In the genomic region with DNA sequence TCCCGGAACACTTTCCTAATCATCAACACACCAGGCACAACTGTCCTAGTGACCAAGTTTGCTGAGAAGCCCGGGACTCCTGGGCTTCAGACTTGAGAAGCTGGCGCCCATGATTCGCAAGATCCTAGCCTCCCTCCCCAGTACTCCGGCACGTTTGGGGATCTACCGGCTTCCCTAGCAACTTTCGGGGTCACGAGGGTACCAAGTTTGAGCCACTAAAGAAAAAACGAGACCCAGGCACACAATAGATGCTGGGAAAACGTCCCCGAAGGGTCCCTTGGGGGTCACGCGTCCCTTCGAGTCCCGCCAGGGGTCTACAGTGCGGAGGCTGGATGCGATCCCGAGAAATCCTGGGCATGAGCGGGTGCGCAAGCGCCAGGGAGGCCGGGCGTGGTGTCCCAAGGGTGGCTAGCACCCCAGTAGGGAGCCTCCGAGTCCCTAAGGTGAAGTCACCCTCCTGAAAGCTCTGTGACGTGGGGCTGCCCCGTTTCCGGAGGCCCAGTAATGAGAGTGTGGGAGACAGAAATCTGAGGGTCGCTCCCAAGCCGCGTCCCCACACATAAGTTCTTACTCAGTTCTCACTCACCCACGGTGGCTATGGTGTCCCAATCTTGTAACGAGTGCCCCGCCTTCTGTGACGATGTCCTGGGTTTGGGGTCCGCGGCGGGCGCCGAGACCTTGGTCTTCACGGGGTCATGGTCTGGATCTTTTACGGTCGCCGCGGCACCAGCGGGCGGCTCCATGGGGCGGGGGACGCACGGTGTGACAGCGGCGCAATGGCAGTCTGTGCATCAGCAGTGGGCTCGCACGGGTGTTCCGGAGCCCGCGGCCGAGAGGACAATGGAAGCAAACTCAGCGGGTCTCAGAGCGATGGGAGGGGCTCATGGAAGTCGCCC, we compare ENCODE assay signal across 8 mouse cellular contexts. TPM values are rescaled to one million over a fixed set of nuclear protein-coding genes. Genes with fewer than 3 reads are reported as not detected.
DNase-seq lines count a peak whose midpoint lies in the region; ATAC-seq and TF ChIP-seq lines count a peak whose summit lies in the region.

No protein-coding gene starts in this region.

- TF ChIP-seq POLR2A in bone marrow macrophage, adult 2 months (IDR thresholded peaks at IDR 0.05; ENCODE audit: borderline replicate concordance, low read depth, low read length): no peak

- H3K4me1 ChIP-seq in bone marrow macrophage, adult 2 months (ENCODE audit: control insufficient read depth, insufficient read depth, low read length): peaks cover 43% of the 10 kb centered on the region
- H3K4me1 ChIP-seq in forebrain, embryonic 14.5 days (ENCODE audit: control insufficient read depth, insufficient read depth, low read length): no peaks in the 10 kb centered on the region
- no peaks in the 10 kb centered on the region for H3K4me1 ChIP-seq in hindbrain, postnatal 0 days (ENCODE audit: insufficient read depth, low read length)
- no peaks in the 10 kb centered on the region for H3K4me1 ChIP-seq in liver, embryonic 16.5 days (ENCODE audit: control insufficient read depth, low read depth, low read length)
- H3K4me1 ChIP-seq in neural tube, embryonic 12.5 days: peaks cover 6% of the 10 kb centered on the region; the same call in 1 of the 2 replicates

- peak; percentile 64 for ATAC-seq in cerebellum, adult (ENCODE audit: insufficient number of reproducible peaks, low FRiP score, low TSS enrichment)
- peak; percentile 79 for ATAC-seq in forebrain, embryonic 14.5 days
- ATAC-seq in hindbrain, postnatal 0 days: peak; percentile 78
- ATAC-seq in liver, embryonic 16.5 days (ENCODE audit: low read depth): peak; percentile 44
- peak; percentile 75 for ATAC-seq in neural tube, embryonic 12.5 days (ENCODE audit: low FRiP score, low read depth)

- H3K9ac ChIP-seq in forebrain, embryonic 14.5 days (ENCODE audit: low read length): peak overlapping the region; percentile 66
- peak overlapping the region; percentile 57 for H3K9ac ChIP-seq in hindbrain, postnatal 0 days (replicated peaks; ENCODE audit: low read length)
- H3K9ac ChIP-seq in liver, embryonic 16.5 days (ENCODE audit: low read depth, low read length): peak overlapping the region; percentile 44
- peak overlapping the region; percentile 57 for H3K9ac ChIP-seq in neural tube, embryonic 12.5 days

- H3K9me3 ChIP-seq in forebrain, embryonic 14.5 days (replicated peaks; ENCODE audit: control insufficient read depth, low read length): no peaks in the 10 kb centered on the region
- H3K9me3 ChIP-seq in hindbrain, postnatal 0 days (ENCODE audit: low read length): no peaks in the 10 kb centered on the region
- no peaks in the 10 kb centered on the region for H3K9me3 ChIP-seq in liver, embryonic 16.5 days (replicated peaks; ENCODE audit: control insufficient read depth, low read length)
- no peaks in the 10 kb centered on the region for H3K9me3 ChIP-seq in neural tube, embryonic 12.5 days

- peak overlapping the region; percentile 80 for H3K4me3 ChIP-seq in bone marrow macrophage, adult 2 months (ENCODE audit: insufficient read depth, low read length)
- peak overlapping the region; percentile 52 for H3K4me3 ChIP-seq in forebrain, embryonic 14.5 days (ENCODE audit: low read depth, low read length)
- H3K4me3 ChIP-seq in hindbrain, postnatal 0 days (ENCODE audit: low read length): peak overlapping the region; percentile 63
- H3K4me3 ChIP-seq in liver, embryonic 16.5 days (ENCODE audit: low read depth, low read length): peak overlapping the region; percentile 64
- H3K4me3 ChIP-seq in neural tube, embryonic 12.5 days: peak overlapping the region; percentile 54

- H3K36me3 ChIP-seq in forebrain, embryonic 14.5 days (ENCODE audit: control insufficient read depth, insufficient read depth, low read length): no peaks in the 10 kb centered on the region
- no peaks in the 10 kb centered on the region for H3K36me3 ChIP-seq in hindbrain, postnatal 0 days (ENCODE audit: insufficient read depth, low read length)
- H3K36me3 ChIP-seq in liver, embryonic 16.5 days (ENCODE audit: control insufficient read depth, insufficient read depth): no peaks in the 10 kb centered on the region
- H3K36me3 ChIP-seq in neural tube, embryonic 12.5 days: no peaks in the 10 kb centered on the region

- peak overlapping the region; percentile 43 for H3K27ac ChIP-seq in bone marrow macrophage, adult 2 months (ENCODE audit: insufficient read depth, low read depth, low read length)
- peak overlapping the region; percentile 57; the same call in 1 of the 2 replicates for H3K27ac ChIP-seq in forebrain, embryonic 14.5 days (ENCODE audit: low read depth, low read length)
- H3K27ac ChIP-seq in hindbrain, postnatal 0 days: peak overlapping the region; percentile 86; the same call in 1 of the 2 replicates
- no peak overlapping the region for H3K27ac ChIP-seq in liver, embryonic 16.5 days (ENCODE audit: low read length)
- H3K27ac ChIP-seq in neural tube, embryonic 12.5 days: no peak overlapping the region

- DNase-seq in cerebellum, adult 11-12 months: no peak
- peak; percentile 60 for DNase-seq in CD4-positive, CD25-positive, alpha-beta regulatory T cell, adult 2 months (ENCODE audit: low read depth, low spot score)
- DNase-seq in forebrain, embryonic 14.5 days (ENCODE audit: low spot score): peak; percentile 27
- DNase-seq in hindbrain, postnatal 0 days (ENCODE audit: low spot score): peak; percentile 7

- peak overlapping the region; percentile 61 for H3K4me2 ChIP-seq in forebrain, embryonic 14.5 days (ENCODE audit: low read length)
- H3K4me2 ChIP-seq in hindbrain, postnatal 0 days (ENCODE audit: low read depth, low read length): peak overlapping the region; percentile 61
- H3K4me2 ChIP-seq in liver, embryonic 16.5 days (ENCODE audit: low read depth, low read length): peak overlapping the region; percentile 64
- peak overlapping the region; percentile 61 for H3K4me2 ChIP-seq in neural tube, embryonic 12.5 days (replicated peaks)

- WGBS in forebrain, embryonic 14.5 days: 31% methylated on average over 59 of the region's 61 CpGs
- 32% methylated on average over 61 of the region's 61 CpGs for WGBS in hindbrain, postnatal 0 days
- 16% methylated on average over 61 of the region's 61 CpGs for WGBS in liver, embryonic 16.5 days (ENCODE audit: insufficient replicate concordance)
- WGBS in neural tube, embryonic 12.5 days: 25% methylated on average over 61 of the region's 61 CpGs

- H3K27me3 ChIP-seq in forebrain, embryonic 14.5 days (replicated peaks; ENCODE audit: control insufficient read depth, insufficient read depth, low read length): no peaks in the 10 kb centered on the region
- H3K27me3 ChIP-seq in hindbrain, postnatal 0 days (ENCODE audit: insufficient read depth, low read length): no peaks in the 10 kb centered on the region
- H3K27me3 ChIP-seq in liver, embryonic 16.5 days (ENCODE audit: control insufficient read depth, insufficient read depth, low read depth, low read length): no peaks in the 10 kb centered on the region
- no peaks in the 10 kb centered on the region for H3K27me3 ChIP-seq in neural tube, embryonic 12.5 days (replicated peaks)

- TF ChIP-seq CTCF in bone marrow macrophage, adult 2 months (IDR thresholded peaks at IDR 0.05; ENCODE audit: low read depth, low read length): no peak
- TF ChIP-seq CTCF in hindbrain, postnatal 0 days (IDR thresholded peaks at IDR 0.05; ENCODE audit: low read depth): no peak

RNA-seq across cellular contexts. Expression of gene Prkx, which starts 0.9 kb away (rescaled TPM):
- 39.9 and 50.5 TPM in 2 replicates for polyA plus RNA-seq in bone marrow macrophage, adult 2 months (2012; ENCODE audit: insufficient read depth, insufficient read length, missing spikeins)
- polyA plus RNA-seq in forebrain, embryonic 14.5 days (2014; fragmentation: Nextera tagmentation; extraction: Ambion mirVana): 22.2 and 27.7 TPM in 2 replicates
- 18.3 TPM in 2 replicates for total RNA-seq in hindbrain, postnatal 0 days (2014; rRNA removed)
- polyA plus RNA-seq in hindbrain, postnatal 0 days (2015; fragmentation: Nextera tagmentation; extraction: Ambion mirVana): 17.1 and 17.3 TPM in 2 replicates
- 1.9 and 2.1 TPM in 2 replicates for polyA plus RNA-seq in liver, embryonic 16.5 days (2015; fragmentation: Nextera tagmentation; extraction: Ambion mirVana)
- 25.8 and 31.0 TPM in 2 replicates for polyA plus RNA-seq in neural tube, embryonic 12.5 days (2016; fragmentation: Nextera tagmentation; extraction: Ambion mirVana)

RNA-seq across cellular contexts. Expression of gene Pbsn, which starts 58.2 kb away (rescaled TPM):
- not detected in 2 replicates for polyA plus RNA-seq in bone marrow macrophage, adult 2 months (2012; ENCODE audit: insufficient read depth, insufficient read length, missing spikeins)
- not detected in 2 replicates for polyA plus RNA-seq in forebrain, embryonic 14.5 days (2014; fragmentation: Nextera tagmentation; extraction: Ambion mirVana)
- not detected in 2 replicates for total RNA-seq in hindbrain, postnatal 0 days (2014; rRNA removed)
- polyA plus RNA-seq in hindbrain, postnatal 0 days (2015; fragmentation: Nextera tagmentation; extraction: Ambion mirVana): not detected in 2 replicates
- not detected in 2 replicates for polyA plus RNA-seq in liver, embryonic 16.5 days (2015; fragmentation: Nextera tagmentation; extraction: Ambion mirVana)
- not detected in 2 replicates for polyA plus RNA-seq in neural tube, embryonic 12.5 days (2016; fragmentation: Nextera tagmentation; extraction: Ambion mirVana)

Comparison
In these comparisons a context has a peak if more than half of its experiments do, and no peak if none do; other contexts are left out.
1. H3K27ac ChIP-seq: peak in bone marrow macrophage, adult 2 months (single experiment), forebrain, embryonic 14.5 days (single experiment) and hindbrain, postnatal 0 days (single experiment); none in liver, embryonic 16.5 days (single experiment) and neural tube, embryonic 12.5 days (single experiment).
2. Peak in every context shown above with its lines, with median percentiles within 50 percentile points of each other: ATAC-seq, H3K4me3 ChIP-seq, H3K4me2 ChIP-seq and H3K9ac ChIP-seq.